Mouse (Mus musculus) G1E (cell line): ENCODE data around the gene Arhgap10.

Experiments used
- CTCF ChIP-seq: IDR thresholded peaks from 2 replicates; pipeline ENCODE4 v1.5.1; 2012; ENCODE audit warnings: low read depth, low read length, inconsistent platforms, mixed read lengths
- GATA1 ChIP-seq: IDR thresholded peaks from 2 replicates; pipeline ENCODE4 v1.6.1; 2012; ENCODE audit warnings: borderline replicate concordance, low read length, inconsistent platforms, mixed read lengths

- no peak for TF ChIP-seq CTCF
- TF ChIP-seq GATA1: no peak
Measured at GRCm38 (mm10) chr8:77477684-77478083, 40.1 kb downstream of the Arhgap10 start.
